Mouse (Mus musculus) stomach, postnatal 0 days (tissue): ENCODE data around the gene Inpp5f. TPM values are rescaled to one million over a fixed set of nuclear protein-coding genes. Genes with fewer than 3 reads are reported as not detected.

Experiments used
- ATAC-seq: fragments of 200-750 bp; cut with Nextera tagmentation; 2 replicates; pipeline ENCODE4 v1.8.0; 2017; ENCODE audit not compliant: low FRiP score, low TSS enrichment
- DNase-seq: peaks from one replicate; pipeline ENCODE4 v3.0.0-alpha.2; 2016; ENCODE audit warnings: low spot score
- H3K27ac ChIP-seq: fragments of 300-500 bp; sonication (generic); replicated peaks from 2 replicates; pipeline ENCODE4 v1.5.1; 2014; ENCODE audit warnings: mild to moderate bottlenecking, control low read depth
- H3K27me3 ChIP-seq: fragments of 300-500 bp; sonication (generic); 2 replicates; pipeline ENCODE4 v1.6.1; 2014; ENCODE audit warnings: low read length; ENCODE audit not compliant: control insufficient read depth, insufficient read depth
- H3K36me3 ChIP-seq: fragments of 300-500 bp; sonication (generic); 2 replicates; pipeline ENCODE4 v1.6.1; 2014; ENCODE audit warnings: low read length, mixed read lengths; ENCODE audit not compliant: control insufficient read depth, insufficient read depth
- H3K4me1 ChIP-seq: fragments of 300-500 bp; sonication (generic); replicated peaks from 2 replicates; pipeline ENCODE4 v1.6.1; 2014; ENCODE audit warnings: antibody characterized with exemption; ENCODE audit not compliant: control insufficient read depth, insufficient read depth
- H3K4me2 ChIP-seq: fragments of 300-500 bp; sonication (generic); replicated peaks from 2 replicates; pipeline ENCODE4 v1.6.1; 2014; ENCODE audit warnings: low read depth, mild to moderate bottlenecking, control low read depth, moderate library complexity
- H3K4me3 ChIP-seq: fragments of 300-500 bp; sonication (generic); 2 replicates; pipeline ENCODE4 v1.5.1; 2014; ENCODE audit warnings: low read depth, low read length, control low read depth
- H3K9ac ChIP-seq: fragments of 300-500 bp; sonication (generic); 2 replicates; pipeline ENCODE4 v1.6.1; 2014; ENCODE audit warnings: mild to moderate bottlenecking, low read length, control low read depth, mixed read lengths
- H3K9me3 ChIP-seq: fragments of 300-500 bp; sonication (generic); 2 replicates; pipeline ENCODE4 v1.6.1; 2016; ENCODE audit warnings: low read length; ENCODE audit not compliant: control insufficient read depth
- CTCF ChIP-seq: IDR thresholded peaks from 2 replicates; pipeline ENCODE4 v1.5.1; 2016; ENCODE audit warnings: antibody characterized with exemption, low read depth, mild to moderate bottlenecking, moderate library complexity
- EP300 ChIP-seq: optimal IDR thresholded peaks from 2 replicates; pipeline ENCODE3; 2016; ENCODE audit warnings: antibody characterized with exemption
- WGBS: fragments of 180-500 bp; shearing (Covaris S2); extraction: QIAGEN DNeasy Blood & Tissue Kit; methylation state at CpG from one replicate; pipeline ENCODE4 v1.1.7; 2014; 5-methylcytosine and 5-hydroxymethylcytosine counted together
- polyA plus RNA-seq: library from polyadenylated mRNA; unstranded; fragments of >200 nt; fragmentation: Nextera tagmentation; extraction: Ambion mirVana; gene quantifications from 2 replicates; pipeline ENCODE4 v1.2.1, GENCODE M21; 2015

The Inpp5f gene
- polyA plus RNA-seq, 1 experiment from 2014 or later: 12.4 TPM

GRCm38 (mm10) chr7:128738041-128738440, 126.9 kb downstream of the Inpp5f start:
- Histone ChIP-seq H3K4me1 (peaks cover 3% of the 10 kb centered on the region; the same call in 1 of the 2 replicates), H3K27ac (no peak overlapping the region), H3K4me3 (no peak overlapping the region), H3K27me3 (no peaks in the 10 kb centered on the region), H3K4me2 (peak overlapping the region; percentile 79), H3K9me3 (no peaks in the 10 kb centered on the region), H3K9ac (no peak overlapping the region), H3K36me3 (no peaks in the 10 kb centered on the region)
- TF ChIP-seq CTCF (no peak), EP300 (no peak)
- DNase-seq (no peak), ATAC-seq (no peak)
- WGBS: 43% methylated on average over 5 of the region's 5 CpGs

- ATAC-seq: no peak
- Histone ChIP-seq H3K4me3 (peak overlapping the region; percentile 76), H3K4me1 (peaks cover 3% of the 10 kb centered on the region; the same call in 1 of the 2 replicates), H3K36me3 (no peaks in the 10 kb centered on the region), H3K27ac (peak overlapping the region; percentile 41), H3K27me3 (no peaks in the 10 kb centered on the region), H3K9ac (peak overlapping the region; percentile 97), H3K4me2 (peak overlapping the region; percentile 79), H3K9me3 (no peaks in the 10 kb centered on the region)
- TF ChIP-seq EP300: no peak
- no peak for TF ChIP-seq CTCF
- WGBS: 2% methylated on average over 15 of the region's 15 CpGs
- DNase-seq: no peak
These were observed 128.0 kb downstream of the Inpp5f start for GRCm38 (mm10) chr7:128739116-128739461.

GRCm38 (mm10) chr7:128739462-128740277, 128.5 kb downstream of the Inpp5f start:
- peak; percentile 53 for ATAC-seq
- Histone ChIP-seq H3K9ac (peak overlapping the region; percentile 97), H3K4me3 (peak overlapping the region; percentile 76), H3K27me3 (no peaks in the 10 kb centered on the region), H3K9me3 (no peaks in the 10 kb centered on the region), H3K36me3 (no peaks in the 10 kb centered on the region), H3K4me1 (peaks cover 3% of the 10 kb centered on the region; the same call in 1 of the 2 replicates), H3K27ac (peak overlapping the region; percentile 94), H3K4me2 (peak overlapping the region; percentile 79)
- peak; percentile 53 for DNase-seq
- TF ChIP-seq CTCF (no peak), EP300 (no peak)
- under 1% methylated on average over 68 of the region's 80 CpGs for WGBS

GRCm38 (mm10) chr7:128740334-128740733, 129.2 kb downstream of the Inpp5f start, which contains the start of gene Mcmbp:
Mcmbp (minus strand) TSS chr7:128740495.
- H3K4me2 ChIP-seq: peak within 1 kb of the TSS; percentile 79
- no peaks in the 10 kb centered on the region for H3K9me3 ChIP-seq
- H3K4me1 ChIP-seq: peaks cover 3% of the 10 kb centered on the region; the same call in 1 of the 2 replicates
- WGBS: under 1% methylated on average over 32 of the region's 35 CpGs
- ATAC-seq (peak; percentile 84), DNase-seq (peak; percentile 99)
- H3K27me3 ChIP-seq: no peaks in the 10 kb centered on the region
- peak within 1 kb of the TSS; percentile 97 for H3K9ac ChIP-seq
- peak within 1 kb of the TSS; percentile 76 for H3K4me3 ChIP-seq
- H3K27ac ChIP-seq: peak within 1 kb of the TSS; percentile 94
- no peak for TF ChIP-seq EP300
- peak; percentile 19; the same call in 1 of the 2 replicates for TF ChIP-seq CTCF
- no peaks in the 10 kb centered on the region for H3K36me3 ChIP-seq

- no peaks in the 10 kb centered on the region for H3K27me3 ChIP-seq
- H3K4me2 ChIP-seq: no peak overlapping the region
- ATAC-seq: no peak
- H3K9ac ChIP-seq: no peak overlapping the region
- peaks cover 6% of the 10 kb centered on the region for H3K4me1 ChIP-seq
- no peaks in the 10 kb centered on the region for H3K9me3 ChIP-seq
- H3K36me3 ChIP-seq: no peaks in the 10 kb centered on the region
- TF ChIP-seq EP300 (no peak), CTCF (no peak)
- no peak overlapping the region for H3K4me3 ChIP-seq
- DNase-seq: no peak
- 52% methylated on average over 2 of the region's 2 CpGs for WGBS
- H3K27ac ChIP-seq: no peak overlapping the region
These were observed 132.8 kb downstream of the Inpp5f start for GRCm38 (mm10) chr7:128743898-128744297.
